In the genomic region with DNA sequence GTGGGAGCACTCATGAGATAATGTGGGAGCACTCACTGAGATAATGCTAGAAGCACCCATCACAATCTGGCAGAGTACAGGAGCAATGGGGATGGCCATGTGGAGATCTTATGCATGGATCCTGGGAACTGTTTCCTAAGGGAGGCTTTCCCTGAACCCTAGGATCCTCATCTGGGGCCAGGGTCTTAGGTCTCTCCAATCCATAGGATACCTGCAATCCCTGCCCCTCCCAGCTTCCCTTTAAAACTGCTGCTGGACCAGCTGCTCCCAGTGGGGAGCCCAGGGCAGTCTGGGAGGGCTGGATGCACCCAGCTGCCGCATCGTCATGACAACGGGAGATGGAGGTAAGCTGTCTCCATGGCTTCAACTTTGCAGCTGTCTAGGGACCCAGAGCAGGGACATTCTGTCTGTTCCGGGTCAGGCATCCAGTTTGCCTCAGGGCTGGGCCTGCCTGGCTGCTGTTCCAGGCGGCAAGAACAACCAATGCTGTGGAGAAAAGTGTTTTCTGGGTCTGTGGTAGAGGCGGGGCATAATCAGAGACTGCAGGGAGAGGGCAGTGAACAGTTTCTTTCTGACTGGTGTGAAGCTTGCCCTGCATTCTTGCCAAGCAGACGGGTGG, we compare ENCODE assay signal across 9 mouse cellular contexts. TPM values are rescaled to one million over a fixed set of nuclear protein-coding genes. Genes with fewer than 3 reads are reported as not detected.
DNase-seq lines count a peak whose midpoint lies in the region; ATAC-seq lines count a peak whose summit lies in the region.
"Had no signal": no experiment of that assay in that cellular context is flagged by ENCODE, and none has a peak within 500 bp of the region (broad histone marks: within the 10 kb centered on the region; RNA-seq: fewer than 3 reads in every experiment).

No protein-coding gene starts in this region.

- DNase-seq in adrenal gland, postnatal 10 days = peak; percentile 22
- DNase-seq in adrenal gland, adult 18-20 months (ENCODE audit: low spot score in 2 of 2) = no peak
- peak; percentile 47 for DNase-seq in ES-CJ7 (ENCODE audit: low read depth, low spot score)
- DNase-seq in forebrain, embryonic 10.5 days (ENCODE audit: extremely low spot score, low spot score) = peak; percentile 49
- DNase-seq in left cerebral cortex, postnatal 14 days (ENCODE audit: low spot score in 2 of 2) = peak; percentile 52 to 62
- peak; percentile 90 for DNase-seq in retina, postnatal 1 day
- no peak for DNase-seq in yolk sac, embryonic 10.5 days (ENCODE audit: low spot score)

- no peaks in the 10 kb centered on the region for H3K36me3 ChIP-seq in forebrain, embryonic 10.5 days (replicated peaks)
- H3K36me3 ChIP-seq in heart, embryonic 11.5 days (ENCODE audit: control insufficient read depth, insufficient read depth, low read length) = no peaks in the 10 kb centered on the region

- peak overlapping the region; percentile 3; the same call in 1 of the 2 replicates for H3K4me3 ChIP-seq in forebrain, embryonic 10.5 days
- no peak overlapping the region for H3K4me3 ChIP-seq in heart, embryonic 11.5 days (ENCODE audit: low read depth, low read length)

- intact Hi-C loops in left cerebral cortex, postnatal 14 days (cut with DNase I) = loop anchor here (5.0 to 10.0 kb wide), 3 partner anchors 52 to 235 kb away; no protein-coding TSS in a partner anchor

- peaks cover 52% of the 10 kb centered on the region for H3K4me1 ChIP-seq in forebrain, embryonic 10.5 days
- H3K4me1 ChIP-seq in heart, embryonic 11.5 days (ENCODE audit: control insufficient read depth, insufficient read depth, low read length) = peaks cover 5% of the 10 kb centered on the region; the same call in 1 of the 2 replicates

- no peak overlapping the region for H3K4me2 ChIP-seq in heart, embryonic 11.5 days

- no peak overlapping the region for H3K9ac ChIP-seq in heart, embryonic 11.5 days (ENCODE audit: low read depth, low read length)

- H3K27ac ChIP-seq in forebrain, embryonic 10.5 days = no peak overlapping the region
- H3K27ac ChIP-seq in heart, embryonic 11.5 days (ENCODE audit: low read depth, low read length) = no peak overlapping the region
- H3K27ac ChIP-seq: kidney, postnatal 0 days had no signal

- peaks cover 60% of the 10 kb centered on the region for H3K27me3 ChIP-seq in forebrain, embryonic 10.5 days (ENCODE audit: poor library complexity, severe bottlenecking)
- peaks cover 25% of the 10 kb centered on the region for H3K27me3 ChIP-seq in heart, embryonic 11.5 days (ENCODE audit: control insufficient read depth, insufficient read depth, low read length)

- no peaks in the 10 kb centered on the region for H3K9me3 ChIP-seq in forebrain, embryonic 10.5 days
- H3K9me3 ChIP-seq in heart, embryonic 11.5 days (replicated peaks; ENCODE audit: control insufficient read depth, low read length) = no peaks in the 10 kb centered on the region

- ATAC-seq in heart, embryonic 11.5 days (replicated peaks; ENCODE audit: insufficient number of reproducible peaks, low FRiP score, low TSS enrichment) = no peak

- WGBS in forebrain, embryonic 10.5 days = 15% methylated on average over 7 of the region's 7 CpGs
- 20% methylated on average over 7 of the region's 7 CpGs for WGBS in heart, embryonic 11.5 days (ENCODE audit: insufficient replicate concordance)

RNA-seq across cellular contexts. Expression of a gene that starts 2.4 kb away (rescaled TPM):
- 1 to 10 TPM; 6.5 to 6.7 TPM for total RNA-seq in adrenal gland, postnatal 10 days (2021)
- total RNA-seq in adrenal gland, adult 18-20 months (2021) = 1 to 10 TPM; 4.4 to 8.5 TPM
- polyA plus RNA-seq in forebrain, embryonic 10.5 days (2016; fragmentation: Nextera tagmentation; extraction: Ambion mirVana) = 3.9 and 4.5 TPM in 2 replicates
- total RNA-seq in left cerebral cortex, postnatal 14 days (2021) = 10 to 100 TPM; 60.6 to 62.5 TPM
- 2.4 and 3.4 TPM in 2 replicates for polyA plus RNA-seq in heart, embryonic 11.5 days (2014; fragmentation: Nextera tagmentation; extraction: Ambion mirVana)

Comparison
In these comparisons a context has a peak if more than half of its experiments do, and no peak if none do; other contexts are left out.
1. DNase-seq: peak in adrenal gland, postnatal 10 days (single experiment), ES-CJ7 (single experiment), forebrain, embryonic 10.5 days (single experiment), left cerebral cortex, postnatal 14 days (2 of 2) and retina, postnatal 1 day (single experiment); none in adrenal gland, adult 18-20 months (0 of 2) and yolk sac, embryonic 10.5 days (single experiment).
2. RNA of a gene that starts 2.4 kb away (total RNA-seq): 60.6 to 62.5 TPM in left cerebral cortex, postnatal 14 days; 4.4 to 8.5 TPM in adrenal gland, adult 18-20 months and 6.5 to 6.7 TPM in adrenal gland, postnatal 10 days; every median in the first group is over 4 times any median in the second.